Mouse (Mus musculus) MEL (cell line): ENCODE measurements at regions not wholly inside any gene's neighbourhood (a gene's known extent, or its start where the extent isn't known, plus 50 kb on each side); places are given as distances from the start of the nearest gene placed in this dataset.

Experiments
- DNase-seq: peaks from one replicate; pipeline ENCODE4 v3.0.0; 2011; ENCODE audit warnings: low read depth, low spot score
- H3K27ac ChIP-seq: 2 replicates; pipeline ENCODE4 v1.5.1; 2012; ENCODE audit warnings: low read depth, mild to moderate bottlenecking, control low read depth, low read length, moderate library complexity; ENCODE audit not compliant: control insufficient read depth
- H3K27me3 ChIP-seq, 2 experiments: fragments of 150-350 bp in 1 of 2; sonication (generic) in 1 of 2; 2 replicates each; pipeline ENCODE4 v1.6.1; 2012; ENCODE audit warnings: low read length in 2 of 2, mild to moderate bottlenecking in 2 of 2, improper control_type of control experiment in 1 of 2, moderate library complexity in 1 of 2; ENCODE audit not compliant: insufficient read depth in 2 of 2, control insufficient read depth in 1 of 2
- H3K36me3 ChIP-seq, 2 experiments: 2 replicates each; pipeline ENCODE4 v1.6.1; 2012 to 2014; ENCODE audit warnings: low read length in 2 of 2, improper control_type of control experiment in 1 of 2, inconsistent platforms in 1 of 2, mild to moderate bottlenecking in 1 of 2; ENCODE audit not compliant: insufficient read depth in 2 of 2, control insufficient read depth in 1 of 2
- H3K4me1 ChIP-seq, 2 experiments: fragments of 150-350 bp in 1 of 2; sonication (generic) in 1 of 2; 2 replicates each; pipeline ENCODE4 v1.6.1; 2012; ENCODE audit warnings: low read length in 2 of 2, improper control_type of control experiment in 1 of 2, mild to moderate bottlenecking in 1 of 2; ENCODE audit not compliant: insufficient read depth in 2 of 2, control insufficient read depth in 1 of 2
- H3K4me3 ChIP-seq, 2 experiments: fragments of 150-350 bp in 1 of 2; sonication (generic) in 1 of 2; 2 replicates each; pipeline ENCODE4 v1.5.1; 2012; ENCODE audit warnings: low read depth in 2 of 2, low read length in 2 of 2, mild to moderate bottlenecking in 2 of 2, moderate library complexity in 2 of 2, control low read depth in 1 of 2, improper control_type of control experiment in 1 of 2; ENCODE audit not compliant: control insufficient read depth in 1 of 2, insufficient read depth in 1 of 2
- H3K79me2 ChIP-seq: 2 replicates; pipeline ENCODE4 v1.6.1; 2012; ENCODE audit warnings: mild to moderate bottlenecking, low read length, moderate library complexity; ENCODE audit not compliant: control insufficient read depth, poor library complexity, insufficient read depth
- H3K9ac ChIP-seq: 2 replicates; pipeline ENCODE4 v1.6.1; 2012; ENCODE audit warnings: low read depth, mild to moderate bottlenecking, control low read depth, low read length, moderate library complexity; ENCODE audit not compliant: control insufficient read depth, poor library complexity, severe bottlenecking
- H3K9me3 ChIP-seq: fragments of 150-350 bp; sonication (generic); replicated peaks from 2 replicates; pipeline ENCODE4 v1.6.1; 2012; ENCODE audit warnings: mild to moderate bottlenecking, low read length, improper control_type of control experiment, moderate library complexity; ENCODE audit not compliant: insufficient read depth
- CHD1 ChIP-seq: IDR thresholded peaks from 2 replicates; pipeline ENCODE4 v1.6.1; 2012; ENCODE audit warnings: low read depth, mild to moderate bottlenecking, inconsistent platforms, low read length, improper control_type of control experiment
- CHD2 ChIP-seq: IDR thresholded peaks from 2 replicates; pipeline ENCODE4 v1.6.1; 2011; ENCODE audit warnings: low read length, improper control_type of control experiment
- ELF1 ChIP-seq: IDR thresholded peaks from 2 replicates; pipeline ENCODE4 v1.6.1; 2014; ENCODE audit warnings: low read depth, mild to moderate bottlenecking, inconsistent platforms, low read length, improper control_type of control experiment, moderate library complexity
- ETS1 ChIP-seq: IDR thresholded peaks from 2 replicates; pipeline ENCODE4 v1.6.1; 2012; ENCODE audit warnings: low read depth, mild to moderate bottlenecking, inconsistent platforms, low read length, improper control_type of control experiment, moderate library complexity
- HCFC1 ChIP-seq: IDR thresholded peaks from 2 replicates; pipeline ENCODE4 v1.6.1; 2012; ENCODE audit warnings: low read depth, mild to moderate bottlenecking, inconsistent platforms, low read length, improper control_type of control experiment, moderate library complexity
- MAZ ChIP-seq: IDR thresholded peaks from 2 replicates; pipeline ENCODE4 v1.6.1; 2012; ENCODE audit warnings: low read depth, mild to moderate bottlenecking, inconsistent platforms, low read length, improper control_type of control experiment
- MEF2A ChIP-seq: IDR thresholded peaks from 2 replicates; pipeline ENCODE4 v1.6.1; 2014; ENCODE audit warnings: low read depth, mild to moderate bottlenecking, inconsistent platforms, low read length, improper control_type of control experiment; ENCODE audit not compliant: poor library complexity, insufficient replicate concordance, severe bottlenecking; ENCODE audit errors: extremely low read depth
- MYB ChIP-seq: IDR thresholded peaks from 2 replicates; pipeline ENCODE4 v1.6.1; 2011; ENCODE audit warnings: mild to moderate bottlenecking, low read depth, low read length, improper control_type of control experiment
- MYC ChIP-seq: IDR thresholded peaks from 2 replicates; pipeline ENCODE4 v1.6.1; 2011; ENCODE audit warnings: low read depth, mild to moderate bottlenecking, low read length, improper control_type of control experiment, moderate library complexity
- NELFE ChIP-seq: IDR thresholded peaks from 2 replicates; pipeline ENCODE4 v1.6.1; 2011; ENCODE audit warnings: low read depth, low read length, improper control_type of control experiment
- NRF1 ChIP-seq: IDR thresholded peaks from 2 replicates; pipeline ENCODE4 v1.6.1; 2014; ENCODE audit warnings: low read depth, mild to moderate bottlenecking, inconsistent platforms, low read length, improper control_type of control experiment, moderate library complexity; ENCODE audit not compliant: poor library complexity, insufficient read depth, severe bottlenecking
- POLR2A ChIP-seq, 2 experiments: IDR thresholded peaks; 2 replicates each; pipeline ENCODE4 v1.6.1; 2011 to 2012; ENCODE audit warnings: low read length in 2 of 2, mild to moderate bottlenecking in 2 of 2, control low read depth in 1 of 2, improper control_type of control experiment in 1 of 2, low read depth in 1 of 2, moderate library complexity in 1 of 2; ENCODE audit not compliant: control insufficient read depth in 1 of 2, insufficient read depth in 1 of 2, poor library complexity in 1 of 2
- POLR2AphosphoS2 ChIP-seq: IDR thresholded peaks from 2 replicates; pipeline ENCODE4 v1.6.1; 2011; ENCODE audit warnings: low read length, improper control_type of control experiment
- POLR2AphosphoS5 ChIP-seq: IDR thresholded peaks from 2 replicates; pipeline ENCODE4 v1.6.1; 2012; ENCODE audit warnings: low read depth, borderline replicate concordance, mild to moderate bottlenecking, inconsistent platforms, low read length, moderate library complexity, mixed read lengths
- TBP ChIP-seq: IDR thresholded peaks from 2 replicates; pipeline ENCODE4 v1.8.0; 2011; ENCODE audit warnings: low read depth, low read length, improper control_type of control experiment
- TCF12 ChIP-seq: IDR thresholded peaks from 2 replicates; pipeline ENCODE4 v1.6.1; 2014; ENCODE audit warnings: low read depth, mild to moderate bottlenecking, inconsistent platforms, low read length, improper control_type of control experiment, moderate library complexity
- USF2 ChIP-seq, 2 experiments: IDR thresholded peaks; 2 replicates each; pipeline ENCODE4 v1.6.1; 2011 to 2012; ENCODE audit warnings: improper control_type of control experiment in 2 of 2, low read length in 2 of 2, borderline replicate concordance in 1 of 2, inconsistent platforms in 1 of 2, low read depth in 1 of 2, mild to moderate bottlenecking in 1 of 2; ENCODE audit not compliant: insufficient read depth in 1 of 2
- ZC3H11A ChIP-seq: IDR thresholded peaks from 2 replicates; pipeline ENCODE4 v1.6.1; 2012; ENCODE audit warnings: low read depth, mild to moderate bottlenecking, inconsistent platforms, low read length, improper control_type of control experiment
- ZKSCAN1 ChIP-seq: IDR thresholded peaks from 2 replicates; pipeline ENCODE4 v1.6.1; 2012; ENCODE audit warnings: low read depth, mild to moderate bottlenecking, inconsistent platforms, low read length, improper control_type of control experiment, moderate library complexity
- ZMIZ1 ChIP-seq: IDR thresholded peaks from 2 replicates; pipeline ENCODE4 v1.6.1; 2012; ENCODE audit warnings: low read depth, mild to moderate bottlenecking, inconsistent platforms, low read length, improper control_type of control experiment, moderate library complexity
- ZNF384 ChIP-seq: IDR thresholded peaks from 2 replicates; pipeline ENCODE4 v1.6.1; 2012; ENCODE audit warnings: low read depth, mild to moderate bottlenecking, inconsistent platforms, low read length, improper control_type of control experiment

DNA sequence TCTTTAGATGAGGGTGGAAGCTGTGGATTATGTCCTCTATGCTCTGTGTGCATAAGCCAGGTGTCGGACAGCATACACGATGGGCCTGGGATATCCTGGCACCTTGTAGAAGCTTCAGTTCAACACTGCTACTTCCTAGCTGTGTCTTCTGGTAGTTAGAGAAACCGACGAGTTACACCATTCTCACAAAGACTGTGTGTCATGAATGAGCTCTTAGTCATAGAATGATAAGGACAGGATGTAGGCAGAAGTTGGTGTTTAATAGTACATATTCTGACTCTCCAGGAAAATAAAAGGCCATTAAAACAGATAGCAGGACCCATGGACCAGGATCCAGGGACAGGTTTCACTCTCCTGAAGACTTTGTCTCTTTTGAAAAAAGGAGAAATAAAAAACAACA is 446.3 kb upstream of the Klf4 start:
- no peak overlapping the region for H3K4me3 ChIP-seq
- H3K4me1 ChIP-seq = no peaks in the 10 kb centered on the region
- H3K9me3 ChIP-seq = no peaks in the 10 kb centered on the region
- no peak for DNase-seq
- H3K27ac ChIP-seq = no peak overlapping the region
- TF ChIP-seq NRF1 (no peak), TCF12 (no peak), ETS1 (no peak), ZKSCAN1 (no peak), CHD1 (no peak), MEF2A (no peak), POLR2AphosphoS2 (no peak), POLR2A (IDR thresholded peaks at IDR 0.05; ENCODE audit: control insufficient read depth in 1 of 2, insufficient read depth in 1 of 2, low read depth in 1 of 2, low read length in 2 of 2, poor library complexity in 1 of 2) (no peak), ZMIZ1 (no peak), POLR2AphosphoS5 (no peak)
- no peak overlapping the region for H3K9ac ChIP-seq
- H3K27me3 ChIP-seq = no peaks in the 10 kb centered on the region
- no peaks in the 10 kb centered on the region for H3K36me3 ChIP-seq
- H3K79me2 ChIP-seq = no peaks in the 10 kb centered on the region

DNA sequence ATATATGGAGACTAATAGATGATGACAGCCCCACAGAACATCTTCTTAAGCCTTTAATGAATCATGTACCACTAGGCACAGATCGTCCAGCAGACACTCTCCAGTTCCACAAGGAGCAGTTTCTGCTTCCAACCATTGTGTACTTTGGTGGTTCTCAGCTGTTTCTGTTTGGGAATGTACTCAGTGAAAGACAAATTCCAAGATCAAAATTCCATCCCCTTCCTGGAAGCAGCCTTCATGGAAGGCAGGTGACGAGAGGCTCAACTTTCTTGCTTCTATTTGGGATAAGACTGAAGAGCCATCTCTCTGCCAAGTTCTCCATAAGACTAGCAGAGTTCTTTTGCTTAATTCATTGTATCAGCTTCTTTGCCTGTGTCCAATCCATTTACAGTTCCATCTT is 444.0 kb upstream of the Klf4 start:
- no peak overlapping the region for H3K27ac ChIP-seq
- H3K4me3 ChIP-seq = no peak overlapping the region
- no peak for DNase-seq
- no peaks in the 10 kb centered on the region for H3K4me1 ChIP-seq
- TF ChIP-seq ELF1 (no peak), HCFC1 (no peak), MYB (no peak), NRF1 (no peak), CHD2 (no peak), ZNF384 (no peak), ETS1 (no peak), NELFE (no peak), USF2 (IDR thresholded peaks at IDR 0.05; ENCODE audit: borderline replicate concordance in 1 of 2, insufficient read depth in 1 of 2, low read depth in 1 of 2, low read length in 2 of 2) (no peak), ZC3H11A (no peak), TBP (no peak), MAZ (no peak), MYC (no peak)
- H3K36me3 ChIP-seq = no peaks in the 10 kb centered on the region
- no peaks in the 10 kb centered on the region for H3K9me3 ChIP-seq
- H3K9ac ChIP-seq = no peak overlapping the region
- H3K79me2 ChIP-seq = no peaks in the 10 kb centered on the region
- no peaks in the 10 kb centered on the region for H3K27me3 ChIP-seq
